In the genomic region with DNA sequence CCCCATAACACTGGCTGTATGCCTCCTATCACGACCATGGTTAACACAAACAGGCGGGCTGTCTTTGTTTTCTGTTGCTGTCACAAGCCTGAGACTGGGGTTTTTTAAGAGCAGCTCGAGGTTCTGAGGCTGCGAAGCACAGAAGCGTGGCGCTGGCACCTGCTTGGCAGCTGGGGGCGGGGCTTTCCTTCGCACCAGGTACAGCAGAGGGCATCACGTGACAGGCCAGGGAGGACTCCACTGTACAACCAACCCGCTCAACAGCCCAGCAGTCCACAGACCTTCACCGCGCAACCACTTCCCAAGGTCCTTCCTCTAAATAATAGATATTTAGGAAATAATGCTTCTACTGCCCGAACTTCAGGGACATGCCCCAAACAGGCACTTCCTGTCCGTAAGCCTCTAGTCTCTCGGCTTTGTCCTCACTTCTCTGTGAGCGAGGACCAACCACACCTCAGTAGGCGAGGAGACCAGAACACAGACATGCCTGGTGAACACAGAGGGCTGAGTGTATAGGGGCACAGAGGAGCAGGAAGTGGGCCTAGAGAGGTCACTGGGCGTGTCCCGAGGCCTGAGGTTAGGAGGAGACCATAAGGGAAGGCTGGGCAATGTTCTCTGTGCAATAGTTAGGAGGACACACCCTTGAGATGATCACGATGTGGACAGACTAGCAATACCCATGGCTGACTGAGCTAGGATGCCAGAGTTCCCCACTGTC, we compare ENCODE assay signal across 12 mouse cellular contexts. TPM values are rescaled to one million over a fixed set of nuclear protein-coding genes. Genes with fewer than 3 reads are reported as not detected.
DNase-seq lines count a peak whose midpoint lies in the region; ATAC-seq and TF ChIP-seq lines count a peak whose summit lies in the region.
"Had no signal": no experiment of that assay in that cellular context is flagged by ENCODE, and none has a peak within 500 bp of the region (broad histone marks: within the 10 kb centered on the region; RNA-seq: fewer than 3 reads in every experiment).

No protein-coding gene starts in this region.

- peaks cover 15% of the 10 kb centered on the region for H3K27me3 ChIP-seq in G1E (ENCODE audit: insufficient read depth, low read length)

- DNase-seq in G1E (ENCODE audit: low spot score) = peak; percentile 50
- peak; percentile 29 for DNase-seq in kidney, adult 11 months
- DNase-seq in kidney, postnatal 4 days = peak; percentile 68 to 82
- no peak for DNase-seq in gastrocnemius, postnatal 36 days
- DNase-seq in cerebellum, postnatal 4 days (ENCODE audit: low spot score in 2 of 2) = no peak
- no peak for DNase-seq in urinary bladder, adult 2 months (ENCODE audit: low spot score)
- DNase-seq: cerebellum, postnatal 36 days; heart, postnatal 10 days had no signal

- no peaks in the 10 kb centered on the region for H3K9me3 ChIP-seq in G1E (replicated peaks)
- H3K9me3 ChIP-seq: forebrain, embryonic 10.5 days had no signal

- H3K4me1 ChIP-seq in G1E (ENCODE audit: insufficient read depth, low read depth, low read length) = peaks cover 42% of the 10 kb centered on the region

- no peak for TF ChIP-seq CTCF in G1E (IDR thresholded peaks at IDR 0.05; ENCODE audit: low read depth, low read length)

- intact Hi-C loops in gastrocnemius, postnatal 36 days (cut with DNase I) = no loop called here

- H3K4me3 ChIP-seq in G1E (ENCODE audit: low read depth, low read length) = peak overlapping the region; percentile 0; the same call in 1 of the 2 replicates
- H3K4me3 ChIP-seq: forebrain, embryonic 10.5 days had no signal

- H3K36me3 ChIP-seq in G1E (replicated peaks) = no peaks in the 10 kb centered on the region
- H3K36me3 ChIP-seq: forebrain, embryonic 10.5 days had no signal

- ATAC-seq in G1E (ENCODE audit: extremely low read depth, insufficient number of reproducible peaks, low FRiP score, poor library complexity, severe bottlenecking) = no peak; the same call in 1 of the 2 replicates
- peak; percentile 80 for ATAC-seq in monocyte, adult 5-6 weeks (replicated peaks; ENCODE audit: insufficient number of reproducible peaks, low FRiP score, low TSS enrichment, poor library complexity, severe bottlenecking)
- ATAC-seq: intestine, embryonic 16.5 days; lung, postnatal 0 days had no signal

RNA-seq across cellular contexts. Expression of a gene that starts 37.3 kb away (rescaled TPM):
- total RNA-seq in G1E (2014; fragmentation: Nextera tagmentation) (48.8 and 49.0 TPM in 2 replicates), G1E (2017) (175 and 187 TPM in 2 replicates)
- polyA plus RNA-seq in G1E (2012) = 36.7 and 52.3 TPM in 2 replicates
- total RNA-seq in monocyte, adult 5-6 weeks (2017) = 551 to 822 TPM (median 699 TPM) in 3 replicates
- total RNA-seq in gastrocnemius, postnatal 36 days (2021) = 10 to 100 TPM; 31.4 to 39.2 TPM
- 98.8 and 107 TPM in 2 replicates for polyA plus RNA-seq in urinary bladder, adult 2 months (2012; rRNA removed)

RNA-seq across cellular contexts. Expression of a gene that starts 44.7 kb away (rescaled TPM):
- 260 and 286 TPM in 2 replicates for total RNA-seq in G1E (2014; fragmentation: Nextera tagmentation)
- total RNA-seq in G1E (2017) = 446 and 492 TPM in 2 replicates
- polyA plus RNA-seq in G1E (2012) = 468 and 529 TPM in 2 replicates
- 359 to 640 TPM (median 511 TPM) in 3 replicates for total RNA-seq in monocyte, adult 5-6 weeks (2017)
- total RNA-seq in gastrocnemius, postnatal 36 days (2021) = 100 to 1,000 TPM; 146 to 182 TPM
- 580 and 969 TPM in 2 replicates for polyA plus RNA-seq in urinary bladder, adult 2 months (2012; rRNA removed)

RNA-seq across cellular contexts. Expression of a gene that starts 53.2 kb away (rescaled TPM):
- total RNA-seq in G1E (2014; fragmentation: Nextera tagmentation) (174 and 225 TPM in 2 replicates), G1E (2017) (218 and 250 TPM in 2 replicates)
- polyA plus RNA-seq in G1E (2012) = 8.0 and 10.3 TPM in 2 replicates
- 424 to 614 TPM (median 508 TPM) in 3 replicates for total RNA-seq in monocyte, adult 5-6 weeks (2017)
- total RNA-seq in gastrocnemius, postnatal 36 days (2021) = 10 to 100 TPM; 28.0 to 28.9 TPM
- polyA plus RNA-seq in urinary bladder, adult 2 months (2012; rRNA removed) = 167 and 192 TPM in 2 replicates

Comparison
In these comparisons a context has a peak if more than half of its experiments do, and no peak if none do; other contexts are left out.
1. DNase-seq: peak in G1E (single experiment), kidney, adult 11 months (single experiment) and kidney, postnatal 4 days (2 of 2); none in gastrocnemius, postnatal 36 days (0 of 2), cerebellum, postnatal 4 days (0 of 2) and urinary bladder, adult 2 months (single experiment).
2. RNA of a gene that starts 53.2 kb away (total RNA-seq): 424 to 614 TPM in monocyte, adult 5-6 weeks and 174 to 250 TPM in G1E; 28.0 to 28.9 TPM in gastrocnemius, postnatal 36 days; every median in the first group is over 4 times any median in the second.